Mouse (Mus musculus) MN1 (cell line): ENCODE measurements around the gene Bcl2a1b.

Experiments used
- DNase-seq: peaks from one replicate; pipeline ENCODE4 v3.0.0-alpha.2; 2016; ENCODE audit warnings: low spot score

Bcl2a1b gene

GRCm38 (mm10) chr9:89253400-89253799, 54.4 kb downstream of the Bcl2a1b start:
- DNase-seq = no peak

GRCm38 (mm10) chr9:89256556-89257335, 57.7 kb downstream of the Bcl2a1b start:
- no peak for DNase-seq
